Mouse (Mus musculus) spleen, adult 12 weeks (tissue): ENCODE data around the gene Psmg3.

Experiments
- DNase-seq: peaks from one replicate; pipeline ENCODE4 v3.0.0; 2022; ENCODE audit warnings: low spot score

Psmg3 gene

GRCm38 (mm10) chr5:139794137-139794536 is 32.5 kb downstream of the Psmg3 start:
- DNase-seq, result no peak

- no peak for DNase-seq
These were observed 33.2 kb downstream of the Psmg3 start for GRCm38 (mm10) chr5:139793338-139794089.

GRCm38 (mm10) chr5:139792966-139793337 is 33.7 kb downstream of the Psmg3 start:
- no peak for DNase-seq

- no peak for DNase-seq
These were observed 34.4 kb downstream of the Psmg3 start for GRCm38 (mm10) chr5:139792159-139792775.

GRCm38 (mm10) chr5:139791227-139792158 is 35.2 kb downstream of the Psmg3 start, which contains the start of gene Mafk:
Gene Mafk (plus strand): TSS chr5:139791513.
- DNase-seq, result peak; percentile 99

- no peak for DNase-seq
These were observed 37.2 kb downstream of the Psmg3 start for GRCm38 (mm10) chr5:139789466-139789865.

GRCm38 (mm10) chr5:139781406-139781805 is 45.3 kb downstream of the Psmg3 start:
- DNase-seq, result no peak

GRCm38 (mm10) chr5:139776966-139777365 is 49.7 kb downstream of the Psmg3 start:
- no peak for DNase-seq

GRCm38 (mm10) chr5:139775216-139775926 is 51.3 kb downstream of the Psmg3 start, which contains the start of gene Ints1:
Gene Ints1 (minus strand): TSS chr5:139775674.
- DNase-seq, result peak; percentile 93
